Mouse (Mus musculus) spleen, adult 18-20 months (tissue): ENCODE measurements around the gene Vwa7.

Source experiments
- DNase-seq, 2 experiments: peaks; one replicate each; pipeline ENCODE4 v3.0.0; 2022; ENCODE audit warnings: mixed read lengths in 2 of 2

The Vwa7 gene

GRCm38 (mm10) chr17:35046681-35047455, 30.5 kb downstream of the Vwa7 start, which contains the start of gene Msh5:
TSS of gene Msh5 (minus strand) at chr17:35046745.
- DNase-seq = peak; percentile 96

- DNase-seq = no peak
Measured at GRCm38 (mm10) chr17:35047688-35048087, 31.3 kb downstream of the Vwa7 start.

GRCm38 (mm10) chr17:35048149-35048931, 32.0 kb downstream of the Vwa7 start:
- no peak for DNase-seq

- no peak for DNase-seq
Measured at GRCm38 (mm10) chr17:35048932-35049440, 32.6 kb downstream of the Vwa7 start.

- DNase-seq = peak in 1 of 2 experiments; percentile 54
Measured at GRCm38 (mm10) chr17:35049561-35050016, 33.2 kb downstream of the Vwa7 start, which contains the start of gene Clic1. TSS of gene Clic1 (plus strand) at chr17:35049966.

GRCm38 (mm10) chr17:35050126-35050750, 33.9 kb downstream of the Vwa7 start:
- DNase-seq = peak; percentile 75 to 83

GRCm38 (mm10) chr17:35051156-35052086, 35.0 kb downstream of the Vwa7 start:
- peak; percentile 67 to 72 for DNase-seq

GRCm38 (mm10) chr17:35052271-35052798, 36.0 kb downstream of the Vwa7 start:
- no peak for DNase-seq

GRCm38 (mm10) chr17:35055691-35056495, 39.5 kb downstream of the Vwa7 start:
- no peak for DNase-seq

- no peak for DNase-seq
Measured at GRCm38 (mm10) chr17:35057090-35057489, 40.7 kb downstream of the Vwa7 start.

GRCm38 (mm10) chr17:35058316-35058715, 41.9 kb downstream of the Vwa7 start:
- DNase-seq = no peak

- peak; percentile 76 to 90 for DNase-seq
Measured at GRCm38 (mm10) chr17:35058911-35059892, 42.8 kb downstream of the Vwa7 start, which contains the start of gene Ddah2. TSS of gene Ddah2 (plus strand) at chr17:35059035.

- no peak for DNase-seq
Measured at GRCm38 (mm10) chr17:35060071-35060470, 43.7 kb downstream of the Vwa7 start.

GRCm38 (mm10) chr17:35060737-35061297, 44.4 kb downstream of the Vwa7 start:
- DNase-seq = no peak

- DNase-seq = no peak
Measured at GRCm38 (mm10) chr17:35061299-35061698, 44.9 kb downstream of the Vwa7 start.

- DNase-seq = no peak
Measured at GRCm38 (mm10) chr17:35063466-35063865, 47.1 kb downstream of the Vwa7 start.

GRCm38 (mm10) chr17:35064378-35064877, 48.0 kb downstream of the Vwa7 start:
- no peak for DNase-seq
